Mouse (Mus musculus): ENCODE results near the gene Ccdc185. TPM values are rescaled to one million over a fixed set of nuclear protein-coding genes. Genes with fewer than 3 reads are reported as not detected.
A peak's percentile ranks its signal among the peaks of the same experiment; 100 is the strongest.

The Ccdc185 gene
- total and polyA plus RNA-seq, 2 experiments from 2014 or later = not detected

DNA sequence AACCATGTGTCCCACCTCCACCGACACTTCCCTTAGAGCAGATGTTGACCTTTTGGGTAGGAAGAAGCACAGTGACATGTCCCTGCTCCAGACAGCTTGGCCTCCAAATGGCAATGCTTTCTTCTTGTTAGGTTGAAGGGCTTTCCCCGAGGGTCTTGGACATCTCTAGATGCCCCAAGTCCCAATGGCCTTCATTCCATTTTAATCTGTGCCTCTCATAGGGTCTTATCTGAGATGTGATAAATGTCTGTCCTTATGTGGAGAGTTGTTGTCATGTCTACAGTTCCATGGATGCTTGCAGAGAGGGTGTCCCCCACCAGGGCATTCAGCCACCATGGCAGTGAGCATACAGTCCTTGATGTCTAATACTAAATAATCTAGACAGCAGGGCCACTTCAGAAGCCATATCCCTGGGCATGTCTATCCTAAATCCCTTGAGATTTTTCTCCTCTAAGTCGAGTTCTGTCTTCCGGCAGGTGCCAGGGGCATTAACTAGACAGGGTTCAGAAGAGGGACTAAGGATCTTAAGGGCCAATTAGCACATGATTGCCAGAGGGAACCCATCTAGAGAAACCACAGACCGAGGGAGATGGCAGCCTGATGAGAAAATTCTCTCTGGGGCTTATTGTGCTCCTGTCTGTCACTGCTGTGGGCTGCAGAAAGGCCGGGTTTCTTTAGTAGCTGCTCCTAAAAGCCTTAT lies 34.6 kb downstream of the Ccdc185 start:
- H3K4me3 ChIP-seq (ENCODE audit: low read length) = no peak overlapping the region
- no peak for DNase-seq (ENCODE audit: low spot score)
- TF ChIP-seq CTCF (IDR thresholded peaks at IDR 0.05; ENCODE audit: low read depth) = no peak
- H3K4me2 ChIP-seq (ENCODE audit: low read depth, low read length) = no peak overlapping the region
- no peak overlapping the region for H3K9ac ChIP-seq (replicated peaks; ENCODE audit: low read length)
- H3K36me3 ChIP-seq (ENCODE audit: insufficient read depth, low read length) = no peaks in the 10 kb centered on the region
- WGBS = 68% methylated on average over 6 of the region's 6 CpGs
- no peaks in the 10 kb centered on the region for H3K9me3 ChIP-seq (ENCODE audit: low read length)
- H3K4me1 ChIP-seq (ENCODE audit: insufficient read depth, low read length) = no peaks in the 10 kb centered on the region
- no peak for ATAC-seq
- H3K27ac ChIP-seq = no peak overlapping the region
- H3K27me3 ChIP-seq (ENCODE audit: insufficient read depth, low read length) = no peaks in the 10 kb centered on the region

DNA sequence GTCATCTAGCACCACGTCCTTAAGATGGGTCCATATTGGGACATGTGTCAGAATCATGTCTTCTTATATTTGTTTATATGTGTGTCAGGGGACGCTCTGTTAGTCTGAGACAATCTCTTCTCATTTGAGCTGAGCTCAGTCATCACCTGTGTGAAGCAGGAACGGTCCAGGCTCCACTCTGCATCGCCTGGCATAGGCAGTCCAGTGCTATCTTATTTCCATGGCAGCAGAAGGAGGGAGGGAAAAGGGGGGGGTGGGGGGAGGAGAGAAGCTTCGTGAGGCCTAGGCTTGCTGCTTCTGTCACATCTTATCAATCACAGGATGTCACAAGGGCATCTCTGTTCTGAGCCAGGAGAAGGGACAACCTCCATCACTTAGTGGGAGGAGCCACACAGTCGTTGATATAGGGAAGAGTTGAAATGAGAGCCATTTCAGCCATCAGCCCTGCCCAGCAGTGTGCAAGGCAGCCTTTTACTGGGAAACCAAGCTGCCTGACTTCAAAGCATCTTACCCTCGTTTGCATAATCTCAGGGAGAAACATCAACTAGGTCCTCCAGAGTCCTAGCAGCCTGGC lies 37.5 kb downstream of the Ccdc185 start:
- no peaks in the 10 kb centered on the region for H3K36me3 ChIP-seq (ENCODE audit: insufficient read depth, low read length)
- no peaks in the 10 kb centered on the region for H3K9me3 ChIP-seq (ENCODE audit: low read length)
- H3K27me3 ChIP-seq (ENCODE audit: insufficient read depth, low read length) = no peaks in the 10 kb centered on the region
- no peak overlapping the region for H3K4me3 ChIP-seq (ENCODE audit: low read length)
- no peak overlapping the region for H3K9ac ChIP-seq (replicated peaks; ENCODE audit: low read length)
- no peak for TF ChIP-seq CTCF (IDR thresholded peaks at IDR 0.05; ENCODE audit: low read depth)
- ATAC-seq (peak; percentile 74), DNase-seq (ENCODE audit: low spot score) (peak; percentile 29)
- 40% methylated on average over 7 of the region's 7 CpGs for WGBS
- H3K4me2 ChIP-seq (ENCODE audit: low read depth, low read length) = no peak overlapping the region
- no peaks in the 10 kb centered on the region for H3K4me1 ChIP-seq (ENCODE audit: insufficient read depth, low read length)
- H3K27ac ChIP-seq = 0 out of 2 replicates have a peak overlapping the region, but pooled peaks have one; percentile 1

DNA sequence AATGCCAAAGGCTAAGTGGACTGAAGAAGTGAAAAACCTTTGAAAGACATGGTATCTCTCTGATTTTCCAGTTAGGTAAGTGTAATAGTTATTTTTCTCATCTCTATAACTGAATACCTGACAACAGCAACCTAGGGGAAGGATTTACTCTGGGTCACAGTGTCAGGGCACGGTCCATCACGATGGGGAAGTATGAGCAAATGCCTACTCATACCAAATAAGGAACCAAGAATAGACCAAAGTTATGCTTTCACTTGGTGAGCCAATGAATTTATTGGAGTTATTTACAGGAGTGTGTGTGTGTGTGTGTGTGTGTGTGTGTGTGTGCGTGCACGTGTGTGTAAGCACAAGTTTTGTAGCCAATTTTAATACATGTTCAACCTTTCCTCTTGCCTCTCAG lies 41.5 kb downstream of the Ccdc185 start:
- 97% methylated on average over 4 of the region's 4 CpGs for WGBS
- Histone ChIP-seq H3K9ac (replicated peaks; ENCODE audit: low read length) (no peak overlapping the region), H3K27me3 (ENCODE audit: insufficient read depth, low read length) (no peaks in the 10 kb centered on the region)

DNA sequence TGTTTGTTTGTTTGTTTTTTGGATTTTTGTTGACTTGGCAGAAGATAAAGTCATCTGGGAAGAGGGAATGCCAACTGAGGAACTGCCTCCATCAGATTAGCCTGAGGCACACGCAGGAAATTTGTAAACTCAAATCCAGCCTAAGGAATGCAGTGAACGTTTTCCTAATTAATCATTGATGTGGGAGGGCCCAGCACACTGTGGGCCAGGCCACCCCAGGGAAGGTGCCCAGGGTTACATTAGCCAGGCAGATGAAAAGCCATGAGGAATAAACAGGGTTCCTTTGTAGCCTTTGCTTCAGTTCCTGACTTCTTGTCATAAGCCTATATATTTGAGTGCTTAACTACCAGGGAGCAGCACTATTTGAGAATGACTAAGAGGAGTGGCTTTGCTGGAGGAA lies 44.1 kb downstream of the Ccdc185 start:
- no peaks in the 10 kb centered on the region for H3K36me3 ChIP-seq (ENCODE audit: insufficient read depth, low read length)

More for the DNA sequence above, 41.5 kb downstream of the Ccdc185 start:
- Histone ChIP-seq H3K36me3 (ENCODE audit: insufficient read depth, low read length) (no peaks in the 10 kb centered on the region), H3K4me2 (ENCODE audit: low read depth, low read length) (no peak overlapping the region), H3K4me3 (ENCODE audit: low read length) (no peak overlapping the region), H3K4me1 (ENCODE audit: insufficient read depth, low read length) (no peaks in the 10 kb centered on the region), H3K9me3 (ENCODE audit: low read length) (no peaks in the 10 kb centered on the region; the same call in 1 of the 2 replicates), H3K27ac (no peak overlapping the region)
- ATAC-seq (no peak), DNase-seq (ENCODE audit: low spot score) (no peak)
- no peak for TF ChIP-seq CTCF (IDR thresholded peaks at IDR 0.05; ENCODE audit: low read depth)

GRCm38 (mm10) chr1:182699392-182700347 lies 49.3 kb downstream of the Ccdc185 start:
- no peak for TF ChIP-seq CTCF (IDR thresholded peaks at IDR 0.05; ENCODE audit: low read depth)
- H3K27me3 ChIP-seq (ENCODE audit: insufficient read depth, low read length) = no peaks in the 10 kb centered on the region
- whole genome bisulfite sequencing = 62% methylated on average over 9 of the region's 9 CpGs
- no peak overlapping the region for H3K9ac ChIP-seq (replicated peaks; ENCODE audit: low read length)
- ATAC-seq (peak; percentile 58; the same call in 1 of the 2 replicates), DNase-seq (ENCODE audit: low spot score) (peak; percentile 9)
- no peak overlapping the region for H3K4me3 ChIP-seq (ENCODE audit: low read length)
- no peak overlapping the region for H3K4me2 ChIP-seq (ENCODE audit: low read depth, low read length)
- H3K36me3 ChIP-seq (ENCODE audit: insufficient read depth, low read length) = no peaks in the 10 kb centered on the region
- H3K27ac ChIP-seq = no peak overlapping the region
- H3K9me3 ChIP-seq (ENCODE audit: low read length) = no peaks in the 10 kb centered on the region
- no peaks in the 10 kb centered on the region for H3K4me1 ChIP-seq (ENCODE audit: insufficient read depth, low read length)

More for the DNA sequence above, 44.1 kb downstream of the Ccdc185 start:
- Histone ChIP-seq H3K4me2 (ENCODE audit: low read depth, low read length) (no peak overlapping the region), H3K9me3 (ENCODE audit: low read length) (no peaks in the 10 kb centered on the region; the same call in 1 of the 2 replicates), H3K4me3 (ENCODE audit: low read length) (no peak overlapping the region), H3K4me1 (ENCODE audit: insufficient read depth, low read length) (no peaks in the 10 kb centered on the region), H3K9ac (replicated peaks; ENCODE audit: low read length) (no peak overlapping the region), H3K27ac (no peak overlapping the region), H3K27me3 (ENCODE audit: insufficient read depth, low read length) (no peaks in the 10 kb centered on the region)
- DNase-seq (ENCODE audit: low spot score) (no peak), ATAC-seq (no peak)
- TF ChIP-seq CTCF (IDR thresholded peaks at IDR 0.05; ENCODE audit: low read depth) = no peak
- WGBS = 51% methylated on average over 2 of the region's 2 CpGs

Other genes starting within 250 kb of the Ccdc185 start
- gene Capn2, start 231.6 kb downstream of the Ccdc185 start, total RNA-seq (2014; rRNA removed) = 79.7 and 87.2 TPM in 2 replicates
- gene Capn2, start 231.6 kb downstream of the Ccdc185 start, polyA plus RNA-seq (2015; fragmentation: Nextera tagmentation; extraction: Ambion mirVana) = 82.2 and 83.7 TPM in 2 replicates
- gene Capn8, start 184.2 kb downstream of the Ccdc185 start, total RNA-seq (2014; rRNA removed) = not detected in 2 replicates
- gene Capn8, start 184.2 kb downstream of the Ccdc185 start, polyA plus RNA-seq (2015; fragmentation: Nextera tagmentation; extraction: Ambion mirVana) = not detected in 2 replicates
- 71.1 and 77.3 TPM in 2 replicates for gene Susd4, start 14.7 kb upstream of the Ccdc185 start, total RNA-seq (2014; rRNA removed)
- 74.4 and 74.9 TPM in 2 replicates for gene Susd4, start 14.7 kb upstream of the Ccdc185 start, polyA plus RNA-seq (2015; fragmentation: Nextera tagmentation; extraction: Ambion mirVana)
- 0.47 and 1.4 TPM in 2 replicates for gene Tlr5, start 205.6 kb upstream of the Ccdc185 start, total RNA-seq (2014; rRNA removed)
- gene Tlr5, start 205.6 kb upstream of the Ccdc185 start, polyA plus RNA-seq (2015; fragmentation: Nextera tagmentation; extraction: Ambion mirVana) = 0.30 and 0.55 TPM in 2 replicates